8 mouse cellular contexts compared by ENCODE assay signal in the genomic region with DNA sequence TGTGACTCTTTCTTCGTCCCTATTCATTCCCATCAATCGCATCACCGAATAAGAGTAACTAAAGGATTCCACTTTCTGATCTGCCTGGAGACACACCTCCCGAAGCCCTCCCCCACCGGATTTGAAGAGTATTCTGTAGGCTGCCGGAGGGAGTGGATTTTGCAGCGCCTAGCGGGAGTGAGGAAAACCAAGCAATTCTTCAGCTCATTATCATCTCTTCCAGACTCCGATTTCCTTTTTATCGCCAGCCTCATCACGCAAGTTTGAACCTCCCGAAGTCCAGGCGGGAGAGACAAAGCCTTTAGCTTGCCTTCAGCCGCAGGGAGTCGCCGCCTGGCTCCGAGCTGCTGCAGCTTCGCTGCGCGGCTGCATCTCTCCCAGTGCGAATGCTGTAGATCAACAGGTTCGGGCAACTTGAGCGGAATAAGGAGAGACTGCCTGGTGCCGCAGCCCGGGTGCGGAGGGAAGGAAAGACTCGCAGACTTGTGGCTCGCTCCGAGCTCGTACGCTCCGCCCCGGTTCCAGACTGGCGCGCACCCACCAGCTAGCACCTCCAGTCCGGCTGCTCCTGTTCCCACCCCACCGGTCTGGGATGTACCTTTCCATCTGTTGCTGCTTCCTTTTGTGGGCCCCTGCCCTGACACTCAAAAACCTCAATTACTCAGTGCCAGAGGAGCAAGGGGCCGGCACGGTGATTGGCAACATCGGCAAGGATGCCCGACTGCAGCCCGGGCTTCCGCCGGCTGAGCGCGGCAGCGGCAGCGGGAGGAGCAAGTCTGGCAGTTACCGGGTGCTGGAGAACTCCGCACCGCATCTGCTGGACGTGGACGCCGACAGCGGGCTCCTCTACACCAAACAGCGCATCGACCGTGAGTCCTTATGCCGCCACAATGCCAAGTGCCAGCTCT. TPM values are rescaled to one million over a fixed set of nuclear protein-coding genes. Genes with fewer than 3 reads are reported as not detected.
DNase-seq lines count a peak whose midpoint lies in the region; ATAC-seq and TF ChIP-seq lines count a peak whose summit lies in the region.

No protein-coding gene starts in this region.

- WGBS in forebrain, embryonic 13.5 days, result under 1% methylated on average over 59 of the region's 59 CpGs
- under 1% methylated on average over 59 of the region's 59 CpGs for WGBS in lung, embryonic 14.5 days

- H3K4me1 ChIP-seq in forebrain, embryonic 13.5 days, result peaks cover 28% of the 10 kb centered on the region
- no peaks in the 10 kb centered on the region for H3K4me1 ChIP-seq in lung, embryonic 14.5 days (ENCODE audit: insufficient read depth)

- peak; percentile 11 for ATAC-seq in forebrain, embryonic 13.5 days
- no peak for ATAC-seq in lung, embryonic 14.5 days (ENCODE audit: insufficient read depth)
- no peak; the same call in 1 of the 2 replicates for ATAC-seq in monocyte, adult 5-6 weeks (replicated peaks; ENCODE audit: insufficient number of reproducible peaks, low FRiP score, low TSS enrichment, poor library complexity, severe bottlenecking)

- H3K9me3 ChIP-seq in forebrain, embryonic 13.5 days (replicated peaks), result no peaks in the 10 kb centered on the region
- H3K9me3 ChIP-seq in lung, embryonic 14.5 days (ENCODE audit: low read depth, low read length), result no peaks in the 10 kb centered on the region

- peak overlapping the region; percentile 73 for H3K9ac ChIP-seq in forebrain, embryonic 13.5 days
- peak overlapping the region; percentile 45 for H3K9ac ChIP-seq in lung, embryonic 14.5 days

- intact Hi-C loops in heart, postnatal 14 days (cut with DNase I), result loop anchor here (5.0 kb wide), 1 partner anchor 37 kb away; no protein-coding TSS in a partner anchor

- peak overlapping the region; percentile 44 for H3K27ac ChIP-seq in forebrain, embryonic 13.5 days
- peak overlapping the region; percentile 60 for H3K27ac ChIP-seq in lung, embryonic 14.5 days (ENCODE audit: low read depth)

- peak overlapping the region; percentile 91 for H3K4me2 ChIP-seq in forebrain, embryonic 13.5 days
- peak overlapping the region; percentile 89 for H3K4me2 ChIP-seq in lung, embryonic 14.5 days

- H3K27me3 ChIP-seq in forebrain, embryonic 13.5 days, result peaks cover 25% of the 10 kb centered on the region
- peaks cover 19% of the 10 kb centered on the region for H3K27me3 ChIP-seq in lung, embryonic 14.5 days (ENCODE audit: insufficient read depth, low read length)

- no peaks in the 10 kb centered on the region for H3K36me3 ChIP-seq in forebrain, embryonic 13.5 days (ENCODE audit: poor library complexity, severe bottlenecking)
- H3K36me3 ChIP-seq in lung, embryonic 14.5 days (ENCODE audit: insufficient read depth), result no peaks in the 10 kb centered on the region

- DNase-seq in ES-CJ7 (ENCODE audit: low read depth, low spot score), result peak; percentile 50
- DNase-seq in adrenal gland, postnatal 14 days, result peak; percentile 14
- peak; percentile 16 to 30 for DNase-seq in heart, postnatal 14 days
- DNase-seq in kidney, postnatal 4 days, result peak; percentile 52 to 60
- peak; percentile 64 for DNase-seq in lung, embryonic 14.5 days
- DNase-seq in right cerebral cortex, postnatal 10 days (ENCODE audit: low spot score in 2 of 2), result peak; percentile 77 to 80

- TF ChIP-seq CTCF in lung, embryonic 14.5 days (IDR thresholded peaks at IDR 0.05; ENCODE audit: low read depth), result no peak

- peak overlapping the region; percentile 64 for H3K4me3 ChIP-seq in forebrain, embryonic 13.5 days
- peak overlapping the region; percentile 57 for H3K4me3 ChIP-seq in lung, embryonic 14.5 days (ENCODE audit: low read depth, low read length)

RNA-seq across cellular contexts. Expression of a gene that starts 2.4 kb away (rescaled TPM):
- total RNA-seq in adrenal gland, postnatal 14 days (2021), result 12.4 and 14.2 TPM in 2 replicates
- polyA plus RNA-seq in forebrain, embryonic 13.5 days (2015; fragmentation: Nextera tagmentation; extraction: Ambion mirVana), result 8.9 and 11.0 TPM in 2 replicates
- 10 to 100 TPM in 1 of 2 experiments, 1 to 10 TPM in 1; 9.6 to 10.2 TPM for total RNA-seq in heart, postnatal 14 days (2021)
- 20.6 and 21.6 TPM in 2 replicates for polyA plus RNA-seq in lung, embryonic 14.5 days (2014; fragmentation: Nextera tagmentation; extraction: Ambion mirVana)
- total RNA-seq in monocyte, adult 5-6 weeks (2017), result under 0.01 TPM in 1 of 3 replicates, not detected in the others

Comparison
In these comparisons a context has a peak if more than half of its experiments do, and no peak if none do; other contexts are left out.
1. DNase-seq: peak in every context shown above with its lines; median percentile 78 in right cerebral cortex, postnatal 10 days; 64 in lung, embryonic 14.5 days; 56 in kidney, postnatal 4 days; 50 in ES-CJ7; 23 in heart, postnatal 14 days; 14 in adrenal gland, postnatal 14 days.
2. RNA of a gene that starts 2.4 kb away (total RNA-seq): 12.4 to 14.2 TPM in adrenal gland, postnatal 14 days and 9.6 to 10.2 TPM in heart, postnatal 14 days; under 0.01 TPM in monocyte, adult 5-6 weeks; every median in the first group is over 10 times any median in the second.